Mouse (Mus musculus): ENCODE measurements around the gene Sh2d6.

- no peak for TF ChIP-seq CTCF (IDR thresholded peaks at IDR 0.05; ENCODE audit: low read depth, low read length)
- TF ChIP-seq POLR2A (IDR thresholded peaks at IDR 0.05; ENCODE audit: borderline replicate concordance, low read depth, low read length): no peak
Observed at GRCm38 (mm10) chr6:72560801-72561200, 39.3 kb upstream of the Sh2d6 start.

Measured in bone marrow macrophage, adult 2 months (primary cell).